Mouse (Mus musculus) T-cell, adult 2 months (primary cell): ENCODE data around the gene Chn2.

Source experiments
- DNase-seq: peaks from one replicate; pipeline ENCODE4 v3.0.0; 2022; ENCODE audit warnings: low spot score

Chn2 gene

DNA sequence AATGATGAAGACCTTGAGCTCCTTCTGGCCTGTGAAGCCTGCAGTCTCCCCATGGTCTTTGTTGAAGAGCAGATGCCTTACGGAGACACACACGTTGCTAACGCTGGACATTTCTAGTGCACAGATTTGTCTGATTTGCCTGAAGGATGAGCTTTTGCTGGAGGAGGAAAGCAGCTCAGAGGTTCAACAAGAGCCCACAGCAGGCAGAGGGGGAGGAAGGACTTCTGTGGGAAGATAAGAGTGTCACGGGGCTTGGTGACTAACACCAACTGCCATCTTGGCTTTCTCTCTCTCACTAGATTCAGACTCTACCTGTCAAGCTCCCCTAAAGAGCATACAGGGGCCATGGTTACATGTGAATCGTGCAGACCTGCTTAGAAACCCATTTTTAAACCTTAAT, 37.3 kb downstream of the Chn2 start:
- no peak for DNase-seq

GRCm38 (mm10) chr6:54078269-54078668, 38.9 kb downstream of the Chn2 start:
- no peak for DNase-seq

DNA sequence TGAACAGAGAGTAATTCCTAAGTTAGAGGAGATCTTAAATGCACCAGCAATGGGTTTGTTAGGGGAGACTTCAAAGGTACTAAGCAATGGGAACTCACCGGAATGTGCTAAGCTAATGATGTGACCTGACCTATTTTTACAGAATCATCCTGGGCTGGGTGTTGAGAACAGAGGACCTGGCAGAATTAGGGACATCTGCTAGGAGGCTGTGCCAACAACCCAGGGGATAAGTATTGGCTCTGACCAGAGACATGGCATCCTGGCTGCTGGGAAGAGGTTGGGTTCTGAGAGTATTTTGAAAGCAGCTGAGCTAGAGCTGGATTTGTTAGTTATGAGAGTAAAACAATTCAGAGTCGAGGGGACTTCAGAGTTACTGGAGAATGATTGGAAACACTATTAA, 40.5 kb downstream of the Chn2 start:
- no peak for DNase-seq

DNA sequence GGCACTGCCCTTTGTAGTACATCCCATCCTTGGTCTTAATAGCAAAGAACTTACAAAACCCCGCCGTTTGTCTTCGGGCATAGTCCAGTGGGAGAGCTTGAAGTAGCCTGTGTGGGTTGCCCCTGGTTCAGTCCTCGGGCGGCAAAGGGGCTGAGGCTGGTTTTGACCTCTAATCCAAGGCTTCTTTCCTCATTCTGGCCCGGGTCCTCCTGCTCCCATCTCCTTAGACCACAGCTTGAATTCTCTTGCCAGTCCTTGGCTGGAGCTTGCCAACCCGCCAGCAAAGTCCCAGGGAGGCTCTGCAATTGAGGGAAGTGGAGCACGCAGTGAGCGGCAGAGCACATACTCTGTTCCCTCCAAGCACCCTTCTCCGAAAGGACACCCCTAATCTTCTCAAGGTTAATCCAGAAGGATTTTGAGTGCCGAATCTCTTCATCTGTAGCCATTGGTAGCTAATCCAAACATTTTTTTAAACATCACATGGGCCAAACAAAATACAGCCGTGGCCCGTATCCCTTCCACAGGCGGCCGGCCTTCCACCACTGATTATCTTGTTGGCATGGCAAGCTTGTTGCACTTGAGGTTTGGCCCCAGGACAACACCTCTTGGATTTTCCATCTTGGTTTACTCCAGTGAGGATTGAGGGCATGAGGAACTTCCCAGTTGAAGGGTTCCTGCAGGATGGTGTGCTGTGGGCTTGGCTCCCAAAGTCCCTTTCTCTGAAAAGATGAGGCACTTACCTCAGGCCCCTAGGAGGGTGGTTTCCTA, 41.3 kb downstream of the Chn2 start:
- no peak for DNase-seq

GRCm38 (mm10) chr6:54082576-54082975, 43.2 kb downstream of the Chn2 start:
- DNase-seq = no peak

DNA sequence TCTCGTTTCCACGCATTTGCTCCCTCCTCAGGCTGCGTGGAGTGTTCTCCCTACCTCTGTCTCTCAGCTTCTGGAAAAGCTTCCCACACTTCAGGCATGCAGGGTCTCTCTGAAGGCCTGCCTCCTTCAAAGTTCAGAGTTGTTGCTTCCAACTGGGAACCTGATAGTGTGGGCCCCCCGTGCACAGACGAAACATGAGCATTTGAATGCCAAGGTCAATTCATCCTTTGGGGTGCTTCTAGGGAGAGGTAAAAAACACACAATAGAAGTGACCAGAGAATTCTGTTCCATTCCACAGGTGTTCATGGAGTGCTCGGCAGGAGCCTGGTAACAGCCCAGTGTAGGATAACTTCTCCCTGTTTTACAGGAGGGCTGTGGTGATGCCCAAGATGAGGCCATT, 44.7 kb downstream of the Chn2 start:
- no peak for DNase-seq

DNA sequence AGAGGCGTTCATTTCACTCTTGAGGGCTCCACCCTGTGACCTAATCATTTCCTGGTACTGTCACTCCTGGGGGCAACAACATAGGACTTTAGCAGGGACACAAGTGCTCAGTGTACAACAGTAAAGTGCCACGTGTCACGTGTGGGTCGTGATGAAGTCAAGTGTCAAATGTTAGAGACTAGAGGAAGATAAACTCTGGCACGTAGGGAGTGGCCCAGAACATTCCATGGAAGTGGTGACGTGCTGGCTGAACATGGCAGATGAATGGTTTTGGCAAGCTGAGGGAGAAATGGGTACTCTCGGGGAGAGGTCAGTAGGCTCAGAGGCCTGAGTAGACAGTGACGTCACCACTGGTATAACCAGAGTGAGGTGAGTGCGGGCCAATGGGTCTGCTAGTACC, 45.7 kb downstream of the Chn2 start:
- no peak for DNase-seq

DNA sequence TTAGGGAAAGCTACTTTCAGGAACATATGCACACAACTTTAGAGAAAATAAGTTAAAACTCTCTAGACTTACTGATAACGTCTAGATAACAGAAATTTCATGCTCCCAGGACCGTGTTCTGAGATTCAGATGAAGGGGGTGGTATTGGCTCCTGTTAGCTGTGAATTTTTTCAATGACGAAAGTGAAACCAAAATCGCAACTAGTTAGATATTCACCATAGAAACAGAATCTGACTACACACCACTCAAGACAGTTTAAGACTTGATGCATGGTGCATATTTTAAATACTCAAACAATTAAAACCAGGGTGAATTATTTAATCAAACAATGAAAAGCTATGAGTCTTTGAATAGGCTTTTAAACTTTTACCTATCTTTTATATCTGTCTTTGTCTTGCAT, 48.8 kb downstream of the Chn2 start:
- no peak for DNase-seq

GRCm38 (mm10) chr6:54090822-54091221, 51.5 kb downstream of the Chn2 start:
- DNase-seq = no peak

- no peak for DNase-seq
Measured at GRCm38 (mm10) chr6:54092920-54093319, 53.6 kb downstream of the Chn2 start.

DNA sequence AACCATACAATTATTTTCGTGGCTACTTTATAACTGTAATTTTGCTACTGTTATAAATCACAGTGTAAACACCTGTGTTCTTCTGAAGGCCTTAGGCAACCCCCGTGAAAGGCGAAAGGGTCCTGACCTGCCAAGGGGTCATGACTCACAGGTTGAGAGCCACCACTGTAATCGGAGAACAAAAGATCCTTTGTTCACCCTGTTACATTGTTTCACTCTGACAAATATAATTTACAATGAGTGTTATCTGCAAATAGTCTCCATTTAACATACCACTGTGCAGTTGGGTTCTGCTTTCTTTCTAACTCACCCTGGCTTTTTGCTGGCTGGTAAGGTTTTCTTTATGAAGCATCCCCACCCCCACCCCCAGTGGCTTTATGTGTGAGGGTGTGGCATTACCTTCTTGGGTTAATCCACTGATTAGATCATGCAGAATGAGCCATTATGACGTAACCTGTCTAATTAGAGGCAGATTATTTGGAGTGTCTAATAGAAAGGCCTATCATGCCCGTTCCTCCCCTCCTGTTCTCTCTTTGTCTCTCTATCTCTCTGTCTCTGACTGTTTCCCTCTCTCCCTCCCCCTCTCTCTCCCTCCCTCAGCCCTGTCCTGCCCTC, 56.9 kb downstream of the Chn2 start:
- DNase-seq = no peak

GRCm38 (mm10) chr6:54096836-54097235, 57.5 kb downstream of the Chn2 start:
- no peak for DNase-seq

DNA sequence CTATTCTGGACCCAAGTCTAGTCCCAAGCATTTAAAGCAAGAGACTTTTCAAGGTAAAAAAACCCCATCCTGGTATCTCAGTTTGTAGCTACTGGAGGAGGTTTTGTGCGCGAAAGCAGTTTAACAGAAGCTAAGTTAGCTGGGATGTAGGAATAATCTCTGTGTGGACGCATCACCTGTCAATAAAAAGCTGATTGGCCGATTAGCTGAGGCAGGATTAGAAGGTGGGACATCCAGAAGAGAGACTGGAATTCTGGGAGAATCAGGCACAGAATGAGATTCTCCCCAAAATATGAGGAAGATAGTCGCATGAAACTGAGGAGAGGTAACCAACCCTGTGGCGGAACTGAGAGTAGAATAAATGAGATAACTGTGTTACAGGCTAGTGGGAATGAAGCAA, 59.0 kb downstream of the Chn2 start:
- DNase-seq = no peak

- no peak for DNase-seq
Measured at GRCm38 (mm10) chr6:54099659-54100058, 60.3 kb downstream of the Chn2 start.

DNA sequence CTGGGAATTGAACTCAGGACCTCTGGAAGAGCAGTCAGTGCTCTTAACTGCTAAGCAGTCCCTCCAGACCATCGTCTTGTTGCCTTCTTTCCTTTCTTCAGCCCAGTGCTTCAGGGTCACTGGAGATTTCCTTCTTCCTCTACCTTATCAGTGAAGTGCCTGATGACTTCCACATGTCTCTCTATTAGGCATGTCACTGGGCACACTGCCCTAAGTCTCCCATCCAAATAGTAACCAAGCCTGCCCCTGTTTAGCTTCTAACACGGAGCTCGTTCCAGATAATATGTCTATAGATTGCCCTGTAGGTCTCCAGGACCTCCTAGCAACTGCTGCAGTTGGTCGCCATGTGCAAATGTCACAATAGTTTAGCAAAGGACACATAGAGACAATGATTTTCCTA, 62.9 kb downstream of the Chn2 start:
- no peak for DNase-seq

- DNase-seq = no peak
Measured at GRCm38 (mm10) chr6:54103276-54103975, 64.1 kb downstream of the Chn2 start.

DNA sequence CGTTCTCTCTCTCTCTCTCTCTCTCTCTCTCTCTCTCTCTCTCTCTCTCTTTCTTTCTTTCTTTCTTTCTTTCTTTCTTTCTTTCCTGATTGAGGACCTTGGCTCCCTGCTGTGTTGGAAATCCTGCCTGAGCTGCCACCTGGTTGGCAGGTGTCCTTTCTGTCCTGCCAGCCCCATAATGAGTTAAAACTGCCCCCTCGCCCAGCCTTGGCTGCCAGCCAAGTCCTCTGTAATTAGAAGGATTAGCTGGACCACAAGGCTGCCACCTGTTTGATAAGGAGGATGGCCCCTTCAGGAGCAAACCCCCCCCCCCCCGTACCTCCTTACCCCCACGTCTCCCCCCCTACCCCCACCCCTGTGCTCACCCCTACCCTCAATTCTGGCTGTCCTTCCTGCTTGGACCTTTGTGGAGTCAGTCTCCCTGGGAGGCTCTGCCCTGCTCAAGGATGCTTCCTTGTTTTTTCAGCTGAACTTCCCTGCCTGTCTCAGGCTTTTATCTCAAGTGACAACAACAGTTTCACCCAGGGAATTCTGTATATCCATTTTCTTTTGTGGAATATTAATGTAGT, 72.1 kb downstream of the Chn2 start:
- DNase-seq = no peak

- no peak for DNase-seq
Measured at GRCm38 (mm10) chr6:54113338-54113737, 74.0 kb downstream of the Chn2 start.

DNA sequence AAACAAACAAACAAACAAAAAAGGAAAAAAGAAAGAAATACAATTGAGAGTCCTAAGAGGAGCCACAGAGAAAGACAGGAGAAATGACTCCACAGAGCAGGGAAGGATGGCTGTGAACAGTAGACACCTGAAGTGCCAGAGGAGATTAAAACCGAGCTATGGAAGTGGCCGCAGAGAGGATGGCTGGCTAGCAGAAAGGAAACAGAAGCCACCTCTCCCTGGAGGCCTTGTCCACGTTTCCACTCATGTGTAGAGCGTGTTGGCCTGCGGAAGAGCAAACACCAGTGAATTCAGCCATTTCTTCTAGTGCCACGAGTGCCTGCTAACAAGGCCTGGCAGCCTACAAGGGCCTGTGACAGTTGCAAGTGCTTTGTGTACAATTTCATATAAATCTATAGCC, 75.1 kb downstream of the Chn2 start:
- DNase-seq = no peak

DNA sequence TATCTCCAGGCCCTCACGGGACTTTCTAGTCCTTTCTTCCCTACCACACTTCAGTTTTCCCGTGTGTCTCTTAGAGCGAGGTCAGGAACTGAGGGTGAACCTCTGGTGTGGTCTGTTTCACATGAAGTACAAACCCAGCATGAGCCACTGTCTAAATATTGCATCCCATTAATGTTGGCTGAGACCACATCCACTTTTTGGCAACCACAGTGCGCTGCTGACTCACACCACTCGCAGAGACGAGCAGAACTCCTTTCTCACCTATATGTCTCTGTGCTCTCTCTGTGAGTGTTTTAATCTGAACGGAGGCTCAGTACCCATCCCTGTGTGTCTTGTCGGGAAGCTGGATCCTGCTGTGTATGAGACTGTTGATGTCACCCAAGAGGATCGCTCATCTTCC, 76.9 kb downstream of the Chn2 start:
- DNase-seq = no peak

DNA sequence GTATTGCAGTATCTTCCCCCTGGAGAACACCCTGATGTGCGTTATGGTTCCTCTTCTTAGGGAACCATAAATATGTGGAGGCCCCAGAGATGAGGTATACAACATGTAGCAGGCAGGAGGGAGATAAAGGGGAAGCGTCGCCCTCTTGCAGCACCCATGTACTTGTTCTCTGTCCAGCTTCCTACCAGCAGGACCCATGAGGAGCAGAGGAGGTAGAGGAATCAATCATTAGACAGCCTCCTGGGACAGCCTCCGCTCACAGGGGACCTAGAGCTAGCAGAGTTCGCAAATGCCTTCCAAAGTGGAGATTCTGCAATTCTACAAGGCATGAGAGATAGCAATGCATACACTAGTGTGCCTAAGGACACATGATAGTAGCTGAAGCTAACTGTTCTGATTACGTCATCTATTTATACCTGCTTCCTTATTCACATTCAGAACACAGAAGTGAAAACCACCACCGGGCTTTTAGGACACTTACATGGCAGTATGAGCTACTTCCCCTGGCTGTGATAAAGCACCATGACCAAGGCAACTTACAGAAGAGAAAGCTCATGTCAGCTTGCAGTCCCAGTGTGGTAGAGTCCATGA, 77.7 kb downstream of the Chn2 start:
- DNase-seq = no peak

DNA sequence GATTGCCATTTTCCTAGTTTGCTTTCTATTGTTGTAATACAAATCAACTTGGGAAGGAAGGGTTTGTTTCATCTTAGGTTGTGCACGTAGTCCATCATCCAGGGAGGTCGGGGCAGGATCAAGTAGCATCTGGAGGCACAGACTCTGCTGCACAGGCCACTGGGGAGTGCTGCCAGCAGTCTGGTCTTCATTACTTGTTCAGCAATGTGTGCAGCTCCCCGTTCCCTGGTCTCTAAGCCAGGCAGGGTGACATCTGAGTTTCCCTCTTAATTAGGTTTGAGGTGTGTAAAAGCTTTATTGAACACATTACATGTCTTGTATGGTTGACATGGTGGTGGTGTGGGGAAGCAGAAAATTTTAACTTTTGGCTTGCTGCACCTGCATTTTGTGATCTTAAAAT, 79.0 kb downstream of the Chn2 start:
- no peak for DNase-seq

DNA sequence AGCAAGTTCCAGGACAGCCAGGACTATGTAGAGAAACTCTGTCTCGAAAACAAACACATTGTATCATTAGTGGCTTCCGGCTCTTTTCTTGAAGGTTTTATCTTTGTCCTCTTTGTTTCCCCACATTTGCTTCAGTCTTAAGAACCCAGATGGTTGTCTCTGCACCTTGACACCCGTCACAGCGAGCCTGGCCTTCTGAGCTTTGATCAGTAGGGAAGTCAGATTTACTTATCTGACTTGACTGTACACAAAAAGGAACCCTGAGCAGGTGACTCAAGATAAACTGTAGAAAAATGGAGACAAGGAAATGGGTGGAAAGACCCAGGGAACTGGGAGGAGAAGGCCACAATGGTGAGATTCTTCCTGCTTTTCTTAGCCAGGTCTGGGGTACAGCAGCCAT, 79.5 kb downstream of the Chn2 start:
- DNase-seq = no peak
